Mouse (Mus musculus): ENCODE results near the gene Mmrn1. TPM values are rescaled to one million over a fixed set of nuclear protein-coding genes. Genes with fewer than 3 reads are reported as not detected.
A peak's percentile ranks its signal among the peaks of the same experiment; 100 is the strongest.

Mmrn1 gene
- total and polyA plus RNA-seq, 2 experiments = 0.02 to 1.1 TPM

GRCm38 (mm10) chr6:61033251-61033650 is 108.5 kb downstream of the Mmrn1 start:
- H3K4me1 ChIP-seq (ENCODE audit: control insufficient read depth, insufficient read depth, low read length) = no peaks in the 10 kb centered on the region
- DNase-seq (ENCODE audit: extremely low read depth, low read depth, low spot score) = peak; percentile 6
- no peak overlapping the region for H3K4me3 ChIP-seq (ENCODE audit: insufficient read depth, low read depth, low read length)
- H3K36me3 ChIP-seq (ENCODE audit: control insufficient read depth, insufficient read depth, low read length) = no peaks in the 10 kb centered on the region
- no peak overlapping the region for H3K27ac ChIP-seq (replicated peaks; ENCODE audit: insufficient read depth, low read depth, low read length)
- H3K27me3 ChIP-seq (ENCODE audit: control insufficient read depth, insufficient read depth, low read length) = no peaks in the 10 kb centered on the region
- WGBS = 43% methylated on average over 1 of the region's 1 CpGs
- no peaks in the 10 kb centered on the region for H3K79me2 ChIP-seq (ENCODE audit: control insufficient read depth, insufficient read depth, low read length)
- H3K9ac ChIP-seq (ENCODE audit: low read depth, low read length) = no peak overlapping the region
- no peak for TF ChIP-seq CTCF (IDR thresholded peaks at IDR 0.05; ENCODE audit: low read depth, low read length)
- no peak for TF ChIP-seq POLR2A (IDR thresholded peaks at IDR 0.05; ENCODE audit: extremely low read depth, insufficient read depth, low read length)

Other genes starting within 250 kb of the Mmrn1 start
- 1.9 and 2.0 TPM in 2 replicates for gene Snca, start 95.1 kb upstream of the Mmrn1 start, total RNA-seq (2014; rRNA removed)
- 0.27 and 0.39 TPM in 2 replicates for gene Snca, start 95.1 kb upstream of the Mmrn1 start, polyA plus RNA-seq (2012; rRNA removed)

All from liver, adult 2 months (tissue).